Mouse (Mus musculus): ENCODE results near the gene Fam168a.

Gene Fam168a

GRCm38 (mm10) chr7:100871355-100871754 lies 164.9 kb downstream of the Fam168a start:
- no peak for DNase-seq

GRCm38 (mm10) chr7:100871892-100872291 lies 165.5 kb downstream of the Fam168a start:
- no peak for DNase-seq

GRCm38 (mm10) chr7:100873197-100873596 lies 166.8 kb downstream of the Fam168a start:
- DNase-seq, result no peak

GRCm38 (mm10) chr7:100875822-100876221 lies 169.4 kb downstream of the Fam168a start:
- no peak for DNase-seq

GRCm38 (mm10) chr7:100876293-100876692 lies 169.9 kb downstream of the Fam168a start:
- no peak for DNase-seq

GRCm38 (mm10) chr7:100876771-100877170 lies 170.3 kb downstream of the Fam168a start:
- DNase-seq, result no peak

GRCm38 (mm10) chr7:100879595-100879994 lies 173.2 kb downstream of the Fam168a start:
- peak; percentile 32 to 54 for DNase-seq

- DNase-seq, result no peak
Measured at GRCm38 (mm10) chr7:100881531-100881930, 175.1 kb downstream of the Fam168a start.

- DNase-seq, result no peak
Measured at GRCm38 (mm10) chr7:100881950-100882349, 175.5 kb downstream of the Fam168a start.

- no peak for DNase-seq
Measured at GRCm38 (mm10) chr7:100884460-100884859, 178.0 kb downstream of the Fam168a start.

- DNase-seq, result peak; percentile 56 to 68
Measured at GRCm38 (mm10) chr7:100886535-100886934, 180.1 kb downstream of the Fam168a start.

All from cerebellum, postnatal 36 days (tissue).